Mouse (Mus musculus): ENCODE results near the gene Gm20388. TPM values are rescaled to one million over a fixed set of nuclear protein-coding genes. Genes with fewer than 3 reads are reported as not detected.

Gm20388 gene
- polyA plus RNA-seq, 1 experiment = 59.3 TPM

DNA sequence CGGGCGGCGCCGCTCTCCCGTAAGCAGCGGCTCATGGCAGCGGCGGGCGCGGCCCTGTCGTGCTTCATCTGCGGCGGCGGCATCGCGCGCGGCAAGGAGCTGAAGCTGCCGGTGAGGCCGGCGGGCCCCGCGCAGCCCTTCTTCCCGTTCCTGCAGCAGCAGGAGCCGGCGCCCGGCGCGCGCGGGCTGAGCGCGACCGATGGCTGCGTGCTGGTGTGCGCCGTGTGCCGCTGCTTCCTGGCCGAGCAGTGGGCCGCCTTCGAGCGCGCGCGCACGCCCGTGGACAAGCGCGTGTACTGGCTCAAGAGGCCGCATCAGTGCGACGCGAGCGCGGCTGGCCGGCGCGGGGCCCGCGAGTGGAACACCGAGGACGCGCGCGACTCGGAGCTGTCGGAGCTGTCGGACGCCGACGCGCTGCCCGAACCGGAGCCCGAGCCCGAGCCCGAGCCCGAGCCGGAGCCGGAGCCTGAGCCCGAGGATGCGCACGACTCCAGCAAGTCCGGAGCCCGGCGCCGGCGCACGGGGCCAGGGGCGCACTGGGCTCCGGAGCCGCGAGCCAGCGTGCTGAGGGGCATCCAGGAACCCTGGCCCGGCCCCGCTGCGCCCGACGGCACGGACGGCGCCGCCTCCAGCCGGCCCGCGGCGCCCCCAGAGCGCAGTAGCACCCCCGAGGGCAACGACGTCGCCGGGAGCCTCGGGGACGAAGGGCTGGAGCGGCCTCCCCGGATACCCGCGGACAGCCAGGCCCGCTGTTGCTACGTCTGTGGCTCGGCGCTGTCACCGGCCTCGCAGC lies 318.3 kb downstream of the Gm20388 start:
- TF ChIP-seq CTCF (IDR thresholded peaks at IDR 0.05; ENCODE audit: borderline replicate concordance, extremely low read depth, insufficient read depth, insufficient read length) = no peak
- TF ChIP-seq POLR2A (IDR thresholded peaks at IDR 0.05; ENCODE audit: borderline replicate concordance, extremely low read depth, insufficient read depth, insufficient read length, poor library complexity, severe bottlenecking) = peak; percentile 26; the same call in 1 of the 2 replicates
- DNase-seq (ENCODE audit: low read depth) = peak; percentile 69

GRCm38 (mm10) chr8:120229574-120229916 lies 318.9 kb downstream of the Gm20388 start:
- TF ChIP-seq CTCF (IDR thresholded peaks at IDR 0.05; ENCODE audit: borderline replicate concordance, extremely low read depth, insufficient read depth, insufficient read length) (no peak), POLR2A (IDR thresholded peaks at IDR 0.05; ENCODE audit: borderline replicate concordance, extremely low read depth, insufficient read depth, insufficient read length, poor library complexity, severe bottlenecking) (no peak)
- DNase-seq (ENCODE audit: low read depth) = peak; percentile 24

DNA sequence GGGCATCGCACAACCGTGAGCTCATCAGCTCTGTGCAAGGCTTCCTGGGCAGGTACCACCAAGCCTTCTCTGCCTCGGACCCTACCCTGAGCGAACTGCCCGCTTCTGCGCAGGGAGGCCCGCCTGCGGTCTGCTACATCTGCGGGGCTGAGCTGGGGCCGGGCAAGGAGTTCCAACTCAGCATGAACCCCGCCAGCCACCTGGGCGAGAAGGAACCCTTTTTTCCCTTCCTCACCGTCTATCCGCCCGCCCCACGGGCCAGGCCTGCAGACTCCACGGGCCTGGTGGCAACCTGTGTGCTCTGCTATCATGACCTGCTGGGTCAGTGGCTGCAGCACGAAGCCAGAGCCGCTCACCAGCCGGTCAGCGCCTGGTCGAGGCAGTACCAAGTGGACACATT lies 319.4 kb downstream of the Gm20388 start:
- no peak for TF ChIP-seq CTCF (IDR thresholded peaks at IDR 0.05; ENCODE audit: borderline replicate concordance, extremely low read depth, insufficient read depth, insufficient read length)
- TF ChIP-seq POLR2A (IDR thresholded peaks at IDR 0.05; ENCODE audit: borderline replicate concordance, extremely low read depth, insufficient read depth, insufficient read length, poor library complexity, severe bottlenecking) = no peak
- no peak for DNase-seq (ENCODE audit: low read depth)

- TF ChIP-seq CTCF (IDR thresholded peaks at IDR 0.05; ENCODE audit: borderline replicate concordance, extremely low read depth, insufficient read depth, insufficient read length) (no peak), POLR2A (IDR thresholded peaks at IDR 0.05; ENCODE audit: borderline replicate concordance, extremely low read depth, insufficient read depth, insufficient read length, poor library complexity, severe bottlenecking) (no peak)
- DNase-seq (ENCODE audit: low read depth) = peak; percentile 14
Measured at GRCm38 (mm10) chr8:120230715-120231614, 320.3 kb downstream of the Gm20388 start.

- DNase-seq (ENCODE audit: low read depth) = peak; percentile 43
- no peak for TF ChIP-seq POLR2A (IDR thresholded peaks at IDR 0.05; ENCODE audit: borderline replicate concordance, extremely low read depth, insufficient read depth, insufficient read length, poor library complexity, severe bottlenecking)
Measured at GRCm38 (mm10) chr8:120231870-120232269, 321.2 kb downstream of the Gm20388 start.

GRCm38 (mm10) chr8:120232398-120232797 lies 321.8 kb downstream of the Gm20388 start:
- no peak for TF ChIP-seq CTCF (IDR thresholded peaks at IDR 0.05; ENCODE audit: borderline replicate concordance, extremely low read depth, insufficient read depth, insufficient read length)
- no peak for TF ChIP-seq POLR2A (IDR thresholded peaks at IDR 0.05; ENCODE audit: borderline replicate concordance, extremely low read depth, insufficient read depth, insufficient read length, poor library complexity, severe bottlenecking)
- DNase-seq (ENCODE audit: low read depth) = peak; percentile 7

DNA sequence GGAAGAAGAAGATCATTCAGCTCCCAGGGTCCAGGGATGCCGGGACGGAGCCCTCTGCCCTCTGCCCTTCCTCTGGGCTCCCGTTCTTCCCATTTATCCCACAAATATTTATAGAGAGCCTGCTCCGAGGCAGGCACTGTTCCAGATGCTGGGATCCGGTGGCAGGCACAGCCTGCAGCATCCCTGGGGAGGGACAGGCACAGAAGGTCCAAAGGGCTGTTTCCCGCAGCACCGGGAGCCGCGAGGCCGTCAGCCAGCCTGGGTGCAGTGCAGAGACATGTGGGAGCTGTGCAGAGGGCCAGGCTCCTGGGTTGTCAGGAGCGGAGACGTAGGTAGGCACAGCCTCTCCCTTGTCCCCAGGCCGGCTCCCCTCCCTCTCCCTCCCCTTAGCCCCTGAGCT lies 322.3 kb downstream of the Gm20388 start:
- DNase-seq (ENCODE audit: low read depth) = peak; percentile 31
- TF ChIP-seq CTCF (IDR thresholded peaks at IDR 0.05; ENCODE audit: borderline replicate concordance, extremely low read depth, insufficient read depth, insufficient read length) (no peak), POLR2A (IDR thresholded peaks at IDR 0.05; ENCODE audit: borderline replicate concordance, extremely low read depth, insufficient read depth, insufficient read length, poor library complexity, severe bottlenecking) (no peak)

DNA sequence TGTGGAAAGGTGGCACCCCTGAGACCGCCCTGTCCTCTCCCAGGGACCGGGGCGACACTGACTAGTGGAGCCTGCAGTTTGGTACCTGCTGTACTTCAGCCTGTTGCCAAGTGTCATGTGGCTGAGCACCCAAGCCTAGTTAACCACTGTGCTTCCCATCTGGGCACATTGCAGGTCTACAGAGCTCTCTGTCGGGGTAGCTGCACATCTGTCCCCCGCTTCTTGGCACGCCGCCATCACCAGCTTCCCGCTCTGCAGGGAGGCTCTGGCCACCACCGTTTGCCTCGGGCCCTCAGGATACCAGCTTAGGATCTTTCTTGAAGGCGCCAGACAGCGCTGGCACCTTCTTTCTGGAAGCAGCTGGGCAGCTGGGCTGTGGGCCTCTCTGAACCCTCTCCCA lies 323.8 kb downstream of the Gm20388 start:
- TF ChIP-seq POLR2A (IDR thresholded peaks at IDR 0.05; ENCODE audit: borderline replicate concordance, extremely low read depth, insufficient read depth, insufficient read length, poor library complexity, severe bottlenecking) (no peak), CTCF (IDR thresholded peaks at IDR 0.05; ENCODE audit: borderline replicate concordance, extremely low read depth, insufficient read depth, insufficient read length) (no peak)
- DNase-seq (ENCODE audit: low read depth) = peak; percentile 78

GRCm38 (mm10) chr8:120234866-120235265 lies 324.2 kb downstream of the Gm20388 start:
- TF ChIP-seq CTCF (IDR thresholded peaks at IDR 0.05; ENCODE audit: borderline replicate concordance, extremely low read depth, insufficient read depth, insufficient read length) = no peak
- no peak for TF ChIP-seq POLR2A (IDR thresholded peaks at IDR 0.05; ENCODE audit: borderline replicate concordance, extremely low read depth, insufficient read depth, insufficient read length, poor library complexity, severe bottlenecking)

DNA sequence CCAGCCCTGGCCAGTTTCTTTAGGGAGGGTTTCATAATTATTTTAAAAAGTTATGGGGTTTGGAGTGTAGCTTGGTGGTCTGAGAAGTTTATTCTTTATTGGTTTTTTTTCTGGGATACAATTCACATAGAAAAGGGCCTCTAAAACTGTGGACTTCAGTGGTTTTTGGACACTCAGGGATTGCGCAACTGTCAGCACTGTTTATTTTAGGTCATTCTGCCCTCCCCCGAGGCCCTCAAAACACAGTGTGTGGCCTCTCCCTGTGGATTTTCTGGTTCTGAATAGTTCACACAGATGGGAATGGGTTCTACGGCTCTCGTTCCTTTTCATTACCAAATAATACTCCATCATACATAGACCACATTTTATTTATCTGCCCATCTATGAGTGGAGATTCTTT lies 332.6 kb downstream of the Gm20388 start:
- DNase-seq (ENCODE audit: low read depth) = no peak
- no peak for TF ChIP-seq CTCF (IDR thresholded peaks at IDR 0.05; ENCODE audit: borderline replicate concordance, extremely low read depth, insufficient read depth, insufficient read length)
- no peak for TF ChIP-seq POLR2A (IDR thresholded peaks at IDR 0.05; ENCODE audit: borderline replicate concordance, extremely low read depth, insufficient read depth, insufficient read length, poor library complexity, severe bottlenecking)

More at GRCm38 (mm10) chr8:120234866-120235265, 324.2 kb downstream of the Gm20388 start:
- DNase-seq (ENCODE audit: low read depth) = no peak

DNA sequence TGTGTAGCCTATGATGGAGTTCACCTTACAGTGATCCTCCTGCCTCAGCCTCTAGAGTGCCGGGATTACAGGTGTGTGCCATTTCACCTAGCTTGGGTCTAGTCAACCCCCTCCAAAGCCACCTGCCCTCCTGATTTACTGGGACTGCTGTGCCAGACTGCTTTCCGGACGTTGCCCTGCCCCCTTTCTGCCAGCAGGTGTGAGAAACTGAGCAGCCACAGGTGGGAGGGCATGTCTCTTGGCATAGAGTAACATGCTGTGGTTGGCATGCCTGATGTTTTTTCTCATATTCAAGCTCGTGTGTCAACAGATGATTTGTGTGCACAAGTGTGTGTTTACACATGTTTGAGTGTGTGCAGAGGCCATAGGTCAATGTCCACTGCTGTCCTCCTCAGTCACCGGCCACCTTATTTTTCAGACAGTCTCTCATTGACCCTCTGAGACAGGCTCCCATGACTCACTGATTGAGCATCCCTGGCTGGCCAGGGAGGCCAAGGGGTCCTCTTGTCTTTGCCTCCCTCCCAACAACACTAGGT lies 333.3 kb downstream of the Gm20388 start:
- DNase-seq (ENCODE audit: low read depth) = no peak
- TF ChIP-seq POLR2A (IDR thresholded peaks at IDR 0.05; ENCODE audit: borderline replicate concordance, extremely low read depth, insufficient read depth, insufficient read length, poor library complexity, severe bottlenecking) = no peak
- TF ChIP-seq CTCF (IDR thresholded peaks at IDR 0.05; ENCODE audit: borderline replicate concordance, extremely low read depth, insufficient read depth, insufficient read length) = no peak

Measured in brain, embryonic 14.5 days (tissue).